Mouse (Mus musculus): Measurements from ENCODE around the gene Olfr9.

DNA sequence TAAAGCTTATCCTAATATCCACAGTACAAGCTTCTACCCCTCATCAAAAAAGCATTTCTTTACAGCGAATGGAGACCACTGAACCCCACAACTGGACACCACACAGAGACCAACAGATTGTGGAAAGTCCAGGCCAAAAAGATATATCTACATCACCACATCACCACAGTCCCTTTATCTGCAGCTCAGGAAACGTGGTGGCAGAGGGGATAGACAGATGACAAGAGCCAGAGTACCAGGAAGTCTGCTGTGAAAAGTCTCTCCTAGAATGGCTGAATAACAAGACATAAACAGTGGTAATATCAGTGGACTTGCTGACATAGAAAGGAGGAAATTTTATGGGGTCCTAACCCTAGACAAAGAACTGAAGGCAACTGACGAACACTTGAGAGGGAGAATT lies 12.8 kb upstream of the Olfr9 start:
- no peak for TF ChIP-seq USF1 (IDR thresholded peaks at IDR 0.05; ENCODE audit: low read depth)
- no peak for TF ChIP-seq CTCF (IDR thresholded peaks at IDR 0.05; ENCODE audit: control insufficient read depth, insufficient read depth, insufficient read length)
- TF ChIP-seq CEBPB (IDR thresholded peaks at IDR 0.05; ENCODE audit: low read depth): no peak
- no peak for TF ChIP-seq MAX (IDR thresholded peaks at IDR 0.05)
- TF ChIP-seq MYOG (IDR thresholded peaks at IDR 0.05; ENCODE audit: control insufficient read depth, extremely low read depth, insufficient read length): no peak
- no peak for TF ChIP-seq MYOD1 (IDR thresholded peaks at IDR 0.05; ENCODE audit: control insufficient read depth, insufficient read length, low read depth)
